Mouse (Mus musculus) mouse trophoblast stem cell (cell line): ENCODE data around the gene Wrnip1.
"Not testable (repeated sequence)": the region's sequence is repeated elsewhere in the genome, so short reads cannot be mapped to it uniquely, and the experiment has no call there.

Source experiments
- in situ Hi-C, 2 experiments: fragments of 300-500 bp; cut with MseI, MboI; formaldehyde crosslinking; loops; 2 replicates in 1 of 2; 3 replicates in 1 of 2; pipeline ENCODE4 v1.15.1; 2025

Wrnip1 gene

DNA sequence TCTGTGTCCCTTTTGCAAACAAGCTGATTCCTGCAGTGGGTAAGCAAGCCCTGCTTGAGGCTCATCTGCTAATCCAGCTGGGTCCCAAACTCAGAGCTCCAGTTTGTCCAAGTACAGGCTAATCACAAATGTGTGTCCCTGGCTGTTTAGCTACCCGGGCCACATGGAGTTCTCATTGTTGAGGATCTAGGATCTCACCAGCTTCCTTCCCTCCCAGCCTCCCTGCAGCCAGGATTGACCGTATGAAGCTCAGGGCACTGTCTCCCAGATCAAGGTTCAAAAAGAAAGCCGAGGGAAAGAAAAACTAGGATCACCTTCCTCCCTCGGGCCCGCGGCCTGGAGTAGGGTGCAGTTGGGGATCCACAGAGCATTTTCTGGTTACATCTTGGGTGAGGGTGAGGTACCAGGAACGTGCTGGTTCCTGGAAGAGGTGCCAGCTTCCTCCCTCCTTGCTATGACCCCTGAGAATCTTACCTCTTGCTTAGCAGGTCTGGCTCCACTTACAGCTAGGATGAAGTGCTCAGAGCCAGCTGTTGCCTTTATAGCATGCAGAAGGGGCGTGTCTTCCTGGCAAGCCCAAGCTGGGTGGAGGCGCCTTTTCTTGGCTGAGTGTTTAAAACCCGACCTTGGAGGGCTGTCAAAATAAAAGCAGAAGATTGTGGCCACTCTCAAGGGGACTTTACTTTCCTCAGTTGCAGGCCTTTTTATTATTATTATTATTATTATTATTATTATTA, 49.0 kb downstream of the Wrnip1 start, which contains the start of gene Serpinb1a:
Gene Serpinb1a, minus strand, starts transcription at position 518 of the 737 bp plus-strand sequence.
- in situ Hi-C loops = no loop called here

- in situ Hi-C loops = no loop called here
Measured at GRCm38 (mm10) chr13:32851967-32852366, 50.1 kb downstream of the Wrnip1 start.

GRCm38 (mm10) chr13:32852539-32852938, 50.7 kb downstream of the Wrnip1 start:
- in situ Hi-C loops = no loop called here

GRCm38 (mm10) chr13:32853073-32853472, 51.2 kb downstream of the Wrnip1 start:
- in situ Hi-C loops = no loop called here

DNA sequence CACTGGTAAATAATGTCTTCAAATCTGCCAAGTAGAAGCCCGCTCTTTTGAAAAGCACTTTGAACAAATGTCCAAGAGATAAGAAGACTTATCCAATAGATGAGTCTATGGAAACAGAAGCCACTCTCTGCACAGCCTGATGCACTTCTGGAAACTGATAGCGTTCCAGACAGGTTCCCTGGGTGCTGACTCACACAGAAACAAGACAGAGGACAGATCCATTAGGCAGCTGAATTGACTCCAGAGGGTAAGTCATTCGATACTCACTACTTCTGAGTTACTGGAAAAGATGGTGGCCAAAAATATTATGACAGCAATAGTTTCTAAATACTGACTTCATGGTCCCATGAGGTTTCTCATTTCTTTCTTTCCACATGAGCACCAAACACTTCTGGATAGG, 59.0 kb downstream of the Wrnip1 start:
- in situ Hi-C loops = no loop called here

- in situ Hi-C loops = no loop called here
Measured at GRCm38 (mm10) chr13:32863456-32863855, 61.6 kb downstream of the Wrnip1 start.

- in situ Hi-C loops = not testable (repeated sequence)
Measured at GRCm38 (mm10) chr13:32864529-32864928, 62.7 kb downstream of the Wrnip1 start.

GRCm38 (mm10) chr13:32865591-32865990, 63.8 kb downstream of the Wrnip1 start:
- in situ Hi-C loops = no loop called here

DNA sequence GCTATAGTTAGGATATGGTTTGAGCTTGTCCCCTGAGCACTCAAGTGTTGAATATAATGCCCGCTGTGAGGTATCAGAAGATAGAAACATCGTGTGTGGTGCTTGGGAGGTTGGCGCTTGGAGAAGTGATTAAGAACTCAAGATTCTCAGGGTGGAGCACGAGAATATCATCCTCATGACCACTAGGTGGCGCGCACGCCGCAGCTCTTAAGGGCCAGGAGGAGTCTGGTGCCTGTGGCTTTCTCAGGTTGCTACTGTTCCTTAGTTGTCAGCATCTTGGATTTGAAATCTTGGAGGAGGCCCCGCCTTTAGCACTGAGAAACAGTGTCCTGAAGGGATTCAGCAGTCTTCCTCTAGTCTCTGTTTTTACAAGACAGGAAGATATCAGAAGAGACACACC, 64.6 kb downstream of the Wrnip1 start:
- in situ Hi-C loops = no loop called here

- in situ Hi-C loops = no loop called here
Measured at GRCm38 (mm10) chr13:32867030-32867429, 65.2 kb downstream of the Wrnip1 start.

DNA sequence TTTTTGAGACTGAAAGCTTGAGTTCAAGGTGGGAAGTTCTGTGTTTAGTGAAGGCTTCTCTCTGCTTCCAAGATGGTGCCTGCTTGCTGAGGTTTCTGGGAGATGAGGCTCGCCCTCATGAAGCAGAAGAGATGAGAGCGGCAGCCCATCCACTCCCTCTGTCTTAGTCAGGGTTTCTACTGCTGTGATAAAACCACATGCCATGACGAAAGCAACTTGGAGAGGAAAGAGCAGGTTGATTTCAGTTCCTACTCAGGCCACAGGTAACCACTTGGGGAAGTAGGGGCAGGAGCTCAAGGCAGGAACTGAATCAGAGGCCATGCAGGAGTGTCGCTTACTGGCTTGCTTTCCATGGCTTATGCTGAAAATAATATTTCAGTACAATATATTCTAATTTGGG, 66.4 kb downstream of the Wrnip1 start:
- in situ Hi-C loops = not testable (repeated sequence)

- in situ Hi-C loops = no loop called here
Measured at GRCm38 (mm10) chr13:32868843-32869242, 67.0 kb downstream of the Wrnip1 start.
